7 mouse cellular contexts compared by ENCODE assay signal in genomic region chr4:10872685-10873539, GRCm38 (mm10). TPM values are rescaled to one million over a fixed set of nuclear protein-coding genes. Genes with fewer than 3 reads are reported as not detected.
DNase-seq lines count a peak whose midpoint lies in the region; ATAC-seq and TF ChIP-seq lines count a peak whose summit lies in the region.

No protein-coding gene starts in this region.

- peak overlapping the region; percentile 83 for H3K4me3 ChIP-seq in spleen, adult 2 months (ENCODE audit: extremely low read depth, insufficient read depth, insufficient read length)
- H3K4me3 ChIP-seq in hindbrain, embryonic 11.5 days (ENCODE audit: low read depth, low read length), result peak overlapping the region; percentile 85
- peak overlapping the region; percentile 81 for H3K4me3 ChIP-seq in midbrain, embryonic 11.5 days (ENCODE audit: low read depth, low read length)

- H3K4me1 ChIP-seq in spleen, adult 2 months (ENCODE audit: control insufficient read depth, insufficient read depth, insufficient read length), result no peaks in the 10 kb centered on the region
- H3K4me1 ChIP-seq in hindbrain, embryonic 11.5 days (replicated peaks; ENCODE audit: control insufficient read depth, insufficient read depth, low read length), result no peaks in the 10 kb centered on the region; the same call in 1 of the 2 replicates
- peaks cover 8% of the 10 kb centered on the region; the same call in 1 of the 2 replicates for H3K4me1 ChIP-seq in midbrain, embryonic 11.5 days (ENCODE audit: control insufficient read depth, insufficient read depth, low read length)

- H3K27me3 ChIP-seq in spleen, adult 2 months (ENCODE audit: control insufficient read depth, insufficient read depth, low read length), result no peaks in the 10 kb centered on the region
- no peaks in the 10 kb centered on the region for H3K27me3 ChIP-seq in hindbrain, embryonic 11.5 days (ENCODE audit: control insufficient read depth, insufficient read depth, low read length)
- no peaks in the 10 kb centered on the region for H3K27me3 ChIP-seq in midbrain, embryonic 11.5 days (ENCODE audit: control insufficient read depth, insufficient read depth, low read length)

- no peak for ATAC-seq in hindbrain, embryonic 11.5 days (ENCODE audit: low FRiP score)
- ATAC-seq in midbrain, embryonic 11.5 days (ENCODE audit: low FRiP score), result no peak

- H3K27ac ChIP-seq in spleen, adult 2 months (ENCODE audit: insufficient read depth, low read length), result no peak overlapping the region
- no peak overlapping the region for H3K27ac ChIP-seq in hindbrain, embryonic 11.5 days (ENCODE audit: low read depth, low read length)
- H3K27ac ChIP-seq in midbrain, embryonic 11.5 days (ENCODE audit: low read depth, low read length), result no peak overlapping the region

- H3K4me2 ChIP-seq in hindbrain, embryonic 11.5 days (replicated peaks; ENCODE audit: low read depth, low read length), result peak overlapping the region; percentile 24
- peak overlapping the region; percentile 69 for H3K4me2 ChIP-seq in midbrain, embryonic 11.5 days

- 18% methylated on average over 16 of the region's 16 CpGs for WGBS in spleen, adult 2 months
- 38% methylated on average over 16 of the region's 16 CpGs for WGBS in hindbrain, embryonic 11.5 days
- 36% methylated on average over 16 of the region's 16 CpGs for WGBS in midbrain, embryonic 11.5 days

- no peak for TF ChIP-seq POLR2A in spleen, adult 2 months (IDR thresholded peaks at IDR 0.05; ENCODE audit: low read depth, low read length)

- no peak for TF ChIP-seq CTCF in spleen, adult 2 months (IDR thresholded peaks at IDR 0.05; ENCODE audit: extremely low read depth, insufficient read depth, insufficient read length, insufficient replicate concordance)

- H3K9ac ChIP-seq in hindbrain, embryonic 11.5 days (ENCODE audit: low read depth, low read length), result peak overlapping the region; percentile 1; the same call in 1 of the 2 replicates
- peak overlapping the region; percentile 0; the same call in 1 of the 2 replicates for H3K9ac ChIP-seq in midbrain, embryonic 11.5 days (ENCODE audit: low read length)

- no peak for DNase-seq in spleen, adult 2 months (ENCODE audit: low read depth in 1 of 2, low spot score in 2 of 2)
- DNase-seq in spleen, postnatal 10 days (ENCODE audit: low spot score in 2 of 2), result no peak
- DNase-seq in cerebellum, postnatal 10 days, result peak; percentile 13 to 26
- peak; percentile 34 for DNase-seq in hindbrain, embryonic 11.5 days (ENCODE audit: low spot score)
- peak; percentile 89 for DNase-seq in midbrain, embryonic 11.5 days (ENCODE audit: low spot score, missing footprints)
- DNase-seq in gastrocnemius, postnatal 4 days (ENCODE audit: low spot score in 2 of 2), result no peak
- no peak for DNase-seq in right cerebral cortex, postnatal 14 days

- no peaks in the 10 kb centered on the region for H3K36me3 ChIP-seq in spleen, adult 2 months (ENCODE audit: control insufficient read depth, insufficient read depth, low read length)
- no peaks in the 10 kb centered on the region for H3K36me3 ChIP-seq in hindbrain, embryonic 11.5 days (ENCODE audit: control insufficient read depth, insufficient read depth, low read length)
- H3K36me3 ChIP-seq in midbrain, embryonic 11.5 days (ENCODE audit: control insufficient read depth, insufficient read depth, low read length), result no peaks in the 10 kb centered on the region

- H3K9me3 ChIP-seq in hindbrain, embryonic 11.5 days (ENCODE audit: control insufficient read depth, low read length), result no peaks in the 10 kb centered on the region
- H3K9me3 ChIP-seq in midbrain, embryonic 11.5 days (ENCODE audit: control insufficient read depth, low read length), result no peaks in the 10 kb centered on the region

RNA-seq across cellular contexts. Expression of gene 2610301B20Rik, which starts 1.4 kb away (rescaled TPM):
- 1.5 TPM in 2 replicates for polyA plus RNA-seq in spleen, adult 2 months (2012; rRNA removed)
- 55.1 and 56.2 TPM in 2 replicates for polyA plus RNA-seq in hindbrain, embryonic 11.5 days (2014; fragmentation: Nextera tagmentation; extraction: Ambion mirVana)
- polyA plus RNA-seq in midbrain, embryonic 11.5 days (2014; fragmentation: Nextera tagmentation; extraction: Ambion mirVana), result 63.8 and 66.2 TPM in 2 replicates
- total RNA-seq in gastrocnemius, postnatal 4 days (2021), result 1 to 10 TPM; 8.3 to 9.9 TPM

Comparison
In these comparisons a context has a peak if more than half of its experiments do, and no peak if none do; other contexts are left out.
1. DNase-seq: peak in cerebellum, postnatal 10 days (2 of 2), hindbrain, embryonic 11.5 days (single experiment) and midbrain, embryonic 11.5 days (single experiment); none in spleen, adult 2 months (0 of 2), spleen, postnatal 10 days (0 of 2), gastrocnemius, postnatal 4 days (0 of 2) and right cerebral cortex, postnatal 14 days (single experiment).
2. RNA of gene 2610301B20Rik, which starts 1.4 kb away (polyA plus RNA-seq): 63.8 to 66.2 TPM in midbrain, embryonic 11.5 days and 55.1 to 56.2 TPM in hindbrain, embryonic 11.5 days; 1.5 TPM in spleen, adult 2 months; every median in the first group is over 10 times any median in the second.
3. Peak in every context shown above with its lines, with median percentiles within 50 percentile points of each other: H3K4me3 ChIP-seq.